Mouse (Mus musculus): Measurements from ENCODE around the gene Rnf220. TPM values are rescaled to one million over a fixed set of nuclear protein-coding genes. Genes with fewer than 3 reads are reported as not detected.

Gene Rnf220
- polyA plus RNA-seq, 1 experiment from 2014 or later, result 73.3 TPM

DNA sequence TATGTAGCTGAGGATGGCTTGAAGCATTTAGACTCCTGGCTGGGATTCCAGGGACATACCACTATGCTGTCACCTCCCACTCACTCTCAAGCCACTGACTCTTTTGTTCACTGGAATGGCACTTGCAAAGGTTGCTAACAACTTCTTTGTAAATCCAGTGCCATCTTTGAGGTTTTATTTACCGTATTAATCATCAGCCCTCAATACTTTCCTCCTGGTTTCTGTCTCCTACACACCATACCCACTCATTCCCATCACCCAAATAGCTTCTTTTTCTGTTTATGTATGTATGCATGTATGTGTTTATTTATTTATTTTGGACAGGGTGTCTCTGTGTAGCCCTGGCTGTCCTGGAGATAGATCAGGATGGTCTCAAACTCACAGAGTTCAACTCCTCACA lies 245.9 kb downstream of the Rnf220 start:
- Histone ChIP-seq H3K4me2 (peak overlapping the region; percentile 78), H3K4me3 (peak overlapping the region; percentile 79; the same call in 1 of the 2 replicates), H3K27ac (no peak overlapping the region), H3K9me3 (no peaks in the 10 kb centered on the region), H3K27me3 (no peaks in the 10 kb centered on the region), H3K9ac (no peak overlapping the region), H3K4me1 (peaks cover 31% of the 10 kb centered on the region), H3K36me3 (no peaks in the 10 kb centered on the region)
- no peak for ATAC-seq (ENCODE audit: borderline replicate concordance, extremely low read depth, low FRiP score, low TSS enrichment)
- WGBS, result 80% methylated on average over 1 of the region's 1 CpGs

DNA sequence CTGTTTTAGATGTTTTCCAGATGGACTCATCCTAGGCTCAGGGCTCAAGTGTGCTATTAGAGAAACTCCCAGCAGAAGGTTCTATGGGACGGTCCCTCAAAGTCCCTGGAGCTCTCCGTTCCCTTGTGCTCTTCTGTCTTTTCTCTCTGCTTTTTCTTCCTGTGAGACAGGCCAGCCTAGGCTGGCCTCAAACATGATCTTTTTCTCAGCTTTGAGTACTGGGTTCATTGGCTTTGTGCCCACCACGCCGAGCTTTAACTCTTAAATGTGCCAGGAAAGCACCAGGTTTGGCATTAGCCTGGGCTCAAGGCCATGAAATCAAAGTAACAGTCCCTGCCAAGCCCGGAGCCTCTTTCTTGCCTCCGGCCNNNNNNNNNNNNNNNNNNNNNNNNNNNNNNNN lies 256.0 kb downstream of the Rnf220 start:
- WGBS, result 66% methylated on average over 6 of the region's 6 CpGs
- ATAC-seq (ENCODE audit: borderline replicate concordance, extremely low read depth, low FRiP score, low TSS enrichment), result no peak
- no peak overlapping the region for H3K4me2 ChIP-seq
- peaks cover 9% of the 10 kb centered on the region for H3K4me1 ChIP-seq
- H3K36me3 ChIP-seq, result no peaks in the 10 kb centered on the region
- H3K4me3 ChIP-seq, result no peak overlapping the region
- no peak overlapping the region for H3K9ac ChIP-seq
- H3K9me3 ChIP-seq, result no peaks in the 10 kb centered on the region
- no peaks in the 10 kb centered on the region for H3K27me3 ChIP-seq
- no peak overlapping the region for H3K27ac ChIP-seq

DNA sequence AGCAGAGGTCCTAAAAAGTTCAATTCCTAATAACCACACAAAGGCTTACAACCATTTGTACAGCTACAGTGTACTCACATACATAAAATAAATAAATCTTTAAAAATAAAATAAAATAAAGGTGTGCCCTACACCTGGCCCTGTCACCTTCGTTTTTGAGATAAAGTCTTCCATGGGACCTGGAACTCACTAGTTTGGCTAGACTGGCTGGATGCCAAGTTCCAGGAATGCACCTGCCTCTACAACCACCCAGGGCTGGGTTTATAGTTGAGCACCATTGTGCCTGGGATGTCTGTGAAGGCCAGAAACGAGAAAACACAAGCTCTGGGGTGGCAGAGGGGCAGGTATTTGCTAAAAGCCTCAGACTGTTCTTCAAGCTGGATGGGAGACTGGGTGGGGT lies 257.7 kb downstream of the Rnf220 start:
- peak overlapping the region; percentile 29 for H3K27ac ChIP-seq
- no peaks in the 10 kb centered on the region for H3K9me3 ChIP-seq
- no peak overlapping the region for H3K9ac ChIP-seq
- peaks cover 18% of the 10 kb centered on the region for H3K4me1 ChIP-seq
- no peaks in the 10 kb centered on the region for H3K36me3 ChIP-seq
- 21% methylated on average over 2 of the region's 2 CpGs for WGBS
- H3K4me3 ChIP-seq, result no peak overlapping the region
- H3K27me3 ChIP-seq, result no peaks in the 10 kb centered on the region
- ATAC-seq (ENCODE audit: borderline replicate concordance, extremely low read depth, low FRiP score, low TSS enrichment), result no peak; the same call in 1 of the 2 replicates
- H3K4me2 ChIP-seq, result no peak overlapping the region

DNA sequence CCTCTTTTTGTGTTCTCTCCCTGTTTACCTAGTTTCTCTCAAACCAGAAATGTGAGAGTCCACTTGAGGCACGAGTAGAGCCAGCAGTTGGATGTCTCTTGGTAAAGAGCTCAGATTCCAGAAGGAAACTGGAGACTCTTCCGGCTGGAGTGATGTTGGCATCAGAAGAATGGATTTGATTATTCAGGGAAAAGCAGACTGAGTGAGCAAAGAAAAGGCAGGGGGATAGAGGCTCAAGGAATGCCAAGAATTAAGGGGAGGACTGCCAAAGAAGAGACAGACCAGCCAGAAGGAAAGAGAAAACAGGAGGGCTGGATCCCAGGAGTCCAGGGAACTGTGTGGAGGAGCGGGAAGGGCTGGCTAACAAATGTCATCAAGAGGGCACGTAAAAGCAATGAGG lies 261.0 kb downstream of the Rnf220 start:
- peaks cover 16% of the 10 kb centered on the region for H3K4me1 ChIP-seq
- no peak overlapping the region for H3K4me3 ChIP-seq
- H3K27ac ChIP-seq, result peak overlapping the region; percentile 67
- H3K36me3 ChIP-seq, result no peaks in the 10 kb centered on the region
- 33% methylated on average over 4 of the region's 4 CpGs for WGBS
- no peaks in the 10 kb centered on the region for H3K9me3 ChIP-seq
- no peak overlapping the region for H3K9ac ChIP-seq
- ATAC-seq (ENCODE audit: borderline replicate concordance, extremely low read depth, low FRiP score, low TSS enrichment), result no peak
- H3K27me3 ChIP-seq, result no peaks in the 10 kb centered on the region
- no peak overlapping the region for H3K4me2 ChIP-seq

DNA sequence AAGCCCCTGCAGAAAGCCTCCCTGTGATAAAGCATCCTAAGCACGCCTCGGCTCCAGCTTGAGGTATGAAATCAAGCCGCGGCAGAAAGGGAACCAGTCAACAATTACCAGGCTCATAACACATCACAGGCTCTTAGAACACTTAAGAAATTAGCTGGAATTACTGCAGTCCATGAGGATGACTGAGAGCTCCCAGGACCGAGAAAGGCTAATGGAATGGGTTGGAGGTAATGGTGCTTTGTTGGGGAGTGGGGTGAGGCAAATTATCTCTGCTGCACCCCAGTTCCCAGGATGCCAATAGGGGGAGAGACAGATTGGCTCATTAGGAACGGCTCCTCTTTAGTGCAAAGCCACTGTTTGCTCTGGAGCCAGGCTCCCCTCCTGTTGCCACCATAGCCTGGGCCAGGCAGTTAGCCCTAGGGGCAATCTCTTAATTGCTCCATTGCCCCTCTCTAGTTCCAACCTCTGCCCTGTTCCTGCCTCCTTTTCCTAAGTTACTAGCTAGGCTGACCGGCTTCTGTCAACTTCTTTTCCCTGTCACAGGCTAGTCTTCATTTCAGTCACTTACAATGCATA lies 262.6 kb downstream of the Rnf220 start:
- H3K27ac ChIP-seq, result no peak overlapping the region
- no peak overlapping the region for H3K9ac ChIP-seq
- ATAC-seq (ENCODE audit: borderline replicate concordance, extremely low read depth, low FRiP score, low TSS enrichment), result no peak
- no peaks in the 10 kb centered on the region for H3K36me3 ChIP-seq
- H3K9me3 ChIP-seq, result no peaks in the 10 kb centered on the region
- H3K4me3 ChIP-seq, result no peak overlapping the region
- no peaks in the 10 kb centered on the region for H3K27me3 ChIP-seq
- H3K4me1 ChIP-seq, result peaks cover 15% of the 10 kb centered on the region
- 67% methylated on average over 7 of the region's 7 CpGs for WGBS
- H3K4me2 ChIP-seq, result no peak overlapping the region

DNA sequence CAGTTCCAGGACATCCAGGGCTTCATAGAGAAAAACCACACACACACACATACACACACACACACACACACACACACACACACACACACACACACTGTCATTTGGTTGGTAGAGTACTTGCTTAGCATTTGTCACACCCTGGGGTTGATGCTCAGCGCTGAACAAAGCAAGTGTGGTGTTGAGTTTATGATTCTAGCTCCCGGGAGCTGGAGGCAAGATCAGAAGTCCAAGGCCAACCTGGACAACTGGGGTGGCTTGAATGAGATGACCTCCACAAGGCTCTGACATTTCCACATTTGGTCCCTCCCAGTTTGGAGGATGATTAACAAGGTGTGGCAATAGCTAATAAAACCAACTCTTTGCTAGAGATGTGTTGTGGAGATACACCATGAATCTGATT lies 265.6 kb downstream of the Rnf220 start:
- Histone ChIP-seq H3K36me3 (no peaks in the 10 kb centered on the region), H3K4me3 (no peak overlapping the region), H3K27me3 (no peaks in the 10 kb centered on the region), H3K9ac (no peak overlapping the region), H3K4me1 (peaks cover 13% of the 10 kb centered on the region), H3K9me3 (no peaks in the 10 kb centered on the region), H3K27ac (no peak overlapping the region), H3K4me2 (no peak overlapping the region)
- WGBS, result 78% methylated on average over 2 of the region's 2 CpGs
- no peak for ATAC-seq (ENCODE audit: borderline replicate concordance, extremely low read depth, low FRiP score, low TSS enrichment)

DNA sequence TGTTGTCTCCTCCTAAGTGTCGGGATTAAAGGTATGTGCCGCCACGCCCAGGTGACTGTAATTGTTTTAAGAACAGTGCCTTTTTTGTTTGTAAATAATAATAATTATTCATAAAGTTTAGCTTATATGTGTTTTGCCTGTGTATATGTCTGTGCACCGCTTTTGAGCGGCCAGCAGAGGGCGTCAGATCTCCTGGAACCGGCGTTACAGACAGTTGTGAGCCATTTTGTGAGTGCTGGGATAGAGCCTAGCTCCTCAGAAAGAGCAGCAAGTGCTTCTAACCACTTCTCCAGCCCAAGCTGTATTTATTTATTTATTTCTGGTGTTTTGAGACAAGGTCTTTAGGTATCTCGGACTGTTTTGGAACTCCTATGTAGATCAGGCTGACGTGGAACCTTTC lies 266.5 kb downstream of the Rnf220 start:
- H3K27ac ChIP-seq, result no peak overlapping the region
- no peaks in the 10 kb centered on the region for H3K9me3 ChIP-seq
- H3K4me2 ChIP-seq, result no peak overlapping the region
- no peak overlapping the region for H3K4me3 ChIP-seq
- no peaks in the 10 kb centered on the region for H3K27me3 ChIP-seq
- peaks cover 4% of the 10 kb centered on the region for H3K4me1 ChIP-seq
- no peak overlapping the region for H3K9ac ChIP-seq
- no peaks in the 10 kb centered on the region for H3K36me3 ChIP-seq
- ATAC-seq (ENCODE audit: borderline replicate concordance, extremely low read depth, low FRiP score, low TSS enrichment), result no peak
- WGBS, result 52% methylated on average over 10 of the region's 10 CpGs

DNA sequence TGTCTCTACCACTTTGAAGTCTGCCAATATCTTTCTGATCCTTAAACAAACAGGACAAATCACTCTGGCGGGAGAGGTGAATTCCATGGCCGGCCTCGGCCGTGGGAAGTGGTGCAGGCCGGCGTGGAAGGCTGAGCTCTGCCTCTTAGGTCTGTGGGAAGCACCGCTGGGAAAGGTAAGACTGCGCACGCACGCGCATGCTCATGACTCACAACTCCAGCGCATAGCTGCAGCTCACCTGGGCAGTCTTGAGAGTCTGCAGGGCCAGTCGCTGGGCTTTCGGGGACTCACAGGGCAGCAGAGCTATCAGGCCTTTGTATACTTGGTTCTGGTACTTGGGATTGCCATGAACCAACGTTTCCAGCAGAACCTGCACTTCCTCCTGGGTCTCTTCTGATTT lies 267.3 kb downstream of the Rnf220 start:
- H3K9me3 ChIP-seq, result no peaks in the 10 kb centered on the region
- H3K4me3 ChIP-seq, result no peak overlapping the region
- ATAC-seq (ENCODE audit: borderline replicate concordance, extremely low read depth, low FRiP score, low TSS enrichment), result no peak
- WGBS, result 36% methylated on average over 15 of the region's 15 CpGs
- no peak overlapping the region for H3K9ac ChIP-seq
- no peaks in the 10 kb centered on the region for H3K36me3 ChIP-seq
- H3K27ac ChIP-seq, result no peak overlapping the region
- no peaks in the 10 kb centered on the region for H3K27me3 ChIP-seq
- no peaks in the 10 kb centered on the region for H3K4me1 ChIP-seq
- peak overlapping the region; percentile 9; the same call in 1 of the 2 replicates for H3K4me2 ChIP-seq

DNA sequence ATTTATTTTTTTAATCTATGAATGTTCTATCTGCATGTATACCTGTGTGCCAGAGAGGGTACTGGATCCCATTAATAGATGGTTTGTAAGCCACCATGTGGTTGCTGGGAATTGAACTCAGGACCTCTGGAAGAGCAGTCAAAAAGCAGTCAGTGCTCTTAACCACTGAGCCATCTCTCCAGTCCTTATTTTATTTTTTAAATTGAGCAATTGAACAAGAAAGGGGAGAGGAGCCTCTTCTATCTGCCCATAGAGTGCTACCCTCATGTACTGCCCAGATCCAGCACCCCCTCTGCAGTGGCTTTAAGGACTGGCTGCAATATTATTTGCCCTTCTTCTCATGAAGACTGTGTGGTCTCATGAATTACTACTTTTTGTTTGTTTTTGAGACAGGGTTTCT lies 271.6 kb downstream of the Rnf220 start:
- no peak overlapping the region for H3K27ac ChIP-seq
- ATAC-seq (ENCODE audit: borderline replicate concordance, extremely low read depth, low FRiP score, low TSS enrichment), result no peak
- H3K4me2 ChIP-seq, result no peak overlapping the region
- H3K9me3 ChIP-seq, result no peaks in the 10 kb centered on the region
- H3K36me3 ChIP-seq, result no peaks in the 10 kb centered on the region
- H3K4me1 ChIP-seq, result no peaks in the 10 kb centered on the region
- H3K27me3 ChIP-seq, result no peaks in the 10 kb centered on the region
- H3K9ac ChIP-seq, result no peak overlapping the region
- H3K4me3 ChIP-seq, result no peak overlapping the region

DNA sequence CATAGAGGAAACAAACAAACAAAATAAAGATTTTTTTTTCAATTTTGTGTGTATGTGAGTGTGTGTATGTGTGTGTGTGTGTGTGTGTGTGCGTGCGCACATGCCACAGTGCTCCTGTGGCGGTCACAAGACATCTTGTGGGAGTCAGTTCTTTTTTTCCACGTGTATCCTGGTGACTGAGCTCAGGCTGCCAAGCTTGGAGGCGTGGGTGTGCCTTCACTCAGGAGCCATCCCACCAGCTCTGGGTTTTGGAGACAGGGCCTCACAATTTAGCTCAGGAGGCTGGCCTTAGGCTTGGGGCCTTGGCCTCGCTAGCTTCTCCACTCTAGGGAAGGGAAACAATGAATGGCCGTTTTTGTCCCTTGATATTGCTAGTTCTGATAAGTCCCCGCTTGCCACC lies 272.7 kb downstream of the Rnf220 start:
- no peak overlapping the region for H3K4me2 ChIP-seq
- H3K9ac ChIP-seq, result no peak overlapping the region
- no peaks in the 10 kb centered on the region for H3K4me1 ChIP-seq
- no peak for ATAC-seq (ENCODE audit: borderline replicate concordance, extremely low read depth, low FRiP score, low TSS enrichment)
- no peak overlapping the region for H3K27ac ChIP-seq
- no peaks in the 10 kb centered on the region for H3K9me3 ChIP-seq
- 67% methylated on average over 8 of the region's 8 CpGs for WGBS
- H3K27me3 ChIP-seq, result no peaks in the 10 kb centered on the region
- no peak overlapping the region for H3K4me3 ChIP-seq
- no peaks in the 10 kb centered on the region for H3K36me3 ChIP-seq

DNA sequence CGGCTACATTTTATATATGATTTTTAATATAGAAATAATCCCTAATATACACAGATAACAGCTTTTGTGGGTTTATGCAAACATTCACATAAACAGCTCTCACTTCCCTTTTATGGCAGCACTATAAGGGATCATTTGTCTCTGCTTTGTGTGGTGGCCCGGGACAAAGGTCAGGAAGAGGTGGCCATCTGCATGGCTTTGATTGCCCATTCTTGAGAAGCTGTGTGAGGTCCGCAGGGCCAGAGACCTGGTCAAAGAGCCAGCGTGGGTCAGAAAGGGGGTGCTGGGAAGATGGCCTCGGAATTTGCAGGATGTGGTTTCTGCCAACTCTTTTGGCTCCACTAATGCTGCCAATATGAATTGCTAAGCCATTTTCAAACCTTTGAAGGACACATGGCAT lies 273.9 kb downstream of the Rnf220 start:
- H3K27me3 ChIP-seq, result no peaks in the 10 kb centered on the region
- no peak for ATAC-seq (ENCODE audit: borderline replicate concordance, extremely low read depth, low FRiP score, low TSS enrichment)
- H3K9ac ChIP-seq, result no peak overlapping the region
- no peak overlapping the region for H3K4me3 ChIP-seq
- no peaks in the 10 kb centered on the region for H3K36me3 ChIP-seq
- H3K4me1 ChIP-seq, result 0 out of 2 replicates have a peak, but pooled peaks cover 6% of the 10 kb centered on the region
- no peak overlapping the region for H3K27ac ChIP-seq
- H3K9me3 ChIP-seq, result no peaks in the 10 kb centered on the region
- WGBS, result 58% methylated on average over 5 of the region's 5 CpGs
- no peak overlapping the region for H3K4me2 ChIP-seq

DNA sequence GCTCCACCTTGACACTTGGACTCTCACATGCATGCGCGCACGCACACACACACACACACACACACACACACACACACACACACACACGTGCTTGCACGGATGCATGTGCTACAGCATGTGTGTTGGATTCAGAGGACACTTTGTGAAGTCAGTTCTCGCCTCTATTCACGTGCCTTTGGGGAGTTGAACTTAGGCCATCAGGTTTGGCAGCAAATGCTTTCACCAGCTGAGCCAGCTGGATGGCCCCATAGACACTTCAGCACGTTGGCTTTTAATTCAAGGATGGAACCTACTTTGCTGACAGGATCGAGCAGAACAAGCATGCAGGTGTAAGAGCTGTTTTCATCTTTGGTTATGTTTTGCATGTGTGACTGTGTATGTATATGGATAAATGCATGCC lies 275.0 kb downstream of the Rnf220 start:
- Histone ChIP-seq H3K36me3 (no peaks in the 10 kb centered on the region), H3K9me3 (no peaks in the 10 kb centered on the region), H3K9ac (no peak overlapping the region), H3K27me3 (no peaks in the 10 kb centered on the region), H3K27ac (no peak overlapping the region), H3K4me2 (no peak overlapping the region), H3K4me1 (0 out of 2 replicates have a peak, but pooled peaks cover 6% of the 10 kb centered on the region), H3K4me3 (no peak overlapping the region)
- no peak for ATAC-seq (ENCODE audit: borderline replicate concordance, extremely low read depth, low FRiP score, low TSS enrichment)
- 81% methylated on average over 9 of the region's 9 CpGs for whole genome bisulfite sequencing
